Mouse (Mus musculus) forebrain, embryonic 15.5 days (tissue): Measurements from ENCODE around the gene Pcsk2. TPM values are rescaled to one million over a fixed set of nuclear protein-coding genes. Genes with fewer than 3 reads are reported as not detected.

ENCODE experiments used
- ATAC-seq: fragments of 200-750 bp; cut with Nextera tagmentation; replicated peaks from 2 replicates; pipeline ENCODE4 v1.8.0; 2017; ENCODE audit warnings: mild to moderate bottlenecking, moderate TSS enrichment, moderate library complexity
- H3K27ac ChIP-seq: fragments of 300-500 bp; sonication (generic); replicated peaks from 2 replicates; pipeline ENCODE4 v1.5.1; 2015; ENCODE audit warnings: mild to moderate bottlenecking, inconsistent platforms
- H3K27me3 ChIP-seq: fragments of 300-500 bp; sonication (generic); 2 replicates; pipeline ENCODE4 v1.6.1; 2015; ENCODE audit warnings: inconsistent platforms
- H3K36me3 ChIP-seq: fragments of 300-500 bp; sonication (generic); 2 replicates; pipeline ENCODE4 v1.6.1; 2015; ENCODE audit warnings: mild to moderate bottlenecking, inconsistent platforms
- H3K4me1 ChIP-seq: fragments of 300-500 bp; sonication (generic); 2 replicates; pipeline ENCODE4 v1.6.1; 2015; ENCODE audit warnings: inconsistent platforms
- H3K4me2 ChIP-seq: fragments of 300-500 bp; sonication (generic); replicated peaks from 2 replicates; pipeline ENCODE4 v1.6.1; 2015; ENCODE audit warnings: mild to moderate bottlenecking, inconsistent platforms
- H3K4me3 ChIP-seq: fragments of 300-500 bp; sonication (generic); 2 replicates; pipeline ENCODE4 v1.5.1; 2015; ENCODE audit warnings: mild to moderate bottlenecking, inconsistent platforms
- H3K9ac ChIP-seq: fragments of 300-500 bp; sonication (generic); replicated peaks from 2 replicates; pipeline ENCODE4 v1.6.1; 2015; ENCODE audit warnings: mild to moderate bottlenecking, inconsistent platforms
- H3K9me3 ChIP-seq: fragments of 300-500 bp; sonication (generic); 2 replicates; pipeline ENCODE4 v1.6.1; 2016; ENCODE audit warnings: inconsistent platforms
- WGBS: fragments of 180-500 bp; shearing (Covaris S2); methylation state at CpG from one replicate; pipeline ENCODE4 v1.1.7; 2015; ENCODE audit warnings: mixed read lengths; 5-methylcytosine and 5-hydroxymethylcytosine counted together
- polyA plus RNA-seq: library from polyadenylated mRNA; unstranded; fragments of >200 nt; fragmentation: Nextera tagmentation; extraction: Ambion mirVana; gene quantifications from 2 replicates; pipeline ENCODE4 v1.2.1, GENCODE M21; 2015

Gene Pcsk2
- 8.8 and 9.9 TPM in 2 replicates for polyA plus RNA-seq

DNA sequence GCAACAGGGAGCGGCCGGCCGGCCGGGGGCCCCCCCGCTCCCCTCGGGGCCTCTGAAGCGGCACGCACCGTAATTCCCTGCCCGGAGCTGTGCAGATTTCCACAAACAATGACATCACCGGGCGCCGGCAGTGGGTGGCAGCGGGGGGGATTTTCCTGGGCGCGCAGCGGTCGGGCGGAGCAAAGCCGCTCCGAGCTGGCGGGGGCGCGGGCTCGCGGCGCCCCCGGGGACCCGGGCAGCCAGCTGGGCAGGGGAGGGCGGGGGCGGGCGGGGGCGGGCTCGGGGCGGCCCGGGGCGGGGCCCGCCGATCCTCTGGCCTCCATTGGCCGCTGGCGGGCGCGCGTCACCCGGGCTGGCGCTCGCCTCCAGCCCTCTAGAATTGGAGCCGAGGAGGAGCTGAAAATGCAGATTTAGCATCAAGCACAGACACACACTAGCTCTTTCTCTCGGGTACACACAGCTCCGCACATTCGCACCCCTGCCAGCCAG, at the start of gene Pcsk2:
Gene Pcsk2, plus strand, starts transcription at position 399 of the 489 bp plus-strand sequence.
- ATAC-seq: peak; percentile 99
- Histone ChIP-seq H3K27me3 (peaks cover 24% of the 10 kb centered on the region), H3K9ac (peak within 1 kb of the TSS; percentile 74), H3K4me3 (peak within 1 kb of the TSS; percentile 62), H3K27ac (peak within 1 kb of the TSS; percentile 79), H3K4me1 (peaks cover 25% of the 10 kb centered on the region), H3K36me3 (no peaks in the 10 kb centered on the region), H3K9me3 (no peaks in the 10 kb centered on the region), H3K4me2 (peak within 1 kb of the TSS; percentile 72)
- WGBS: under 1% methylated on average over 33 of the region's 51 CpGs

DNA sequence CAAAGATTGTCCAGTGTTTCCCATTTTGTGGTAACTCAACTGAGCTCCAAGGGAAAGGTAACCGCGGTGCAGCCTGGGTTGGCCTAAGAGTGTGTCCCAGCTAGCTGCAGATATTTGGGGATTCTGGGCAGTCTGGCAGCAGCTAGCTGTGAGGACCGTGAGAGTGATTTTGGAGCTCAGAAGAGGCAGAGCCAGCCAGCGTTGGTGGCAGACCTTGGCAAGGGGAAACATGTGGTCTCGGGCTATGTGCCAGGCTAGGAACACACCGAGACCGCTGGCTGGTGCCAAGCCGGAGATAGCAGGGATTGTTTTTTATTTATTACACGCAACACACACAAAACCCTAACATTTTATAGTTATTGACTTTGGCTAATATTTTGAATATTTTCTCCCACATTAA, 45.1 kb upstream of the Pcsk2 start:
- H3K9ac ChIP-seq: no peak overlapping the region
- WGBS: 70% methylated on average over 9 of the region's 9 CpGs
- H3K27me3 ChIP-seq: no peaks in the 10 kb centered on the region
- peaks cover 6% of the 10 kb centered on the region; the same call in 1 of the 2 replicates for H3K4me1 ChIP-seq
- no peak overlapping the region for H3K4me2 ChIP-seq
- H3K27ac ChIP-seq: no peak overlapping the region
- H3K36me3 ChIP-seq: no peaks in the 10 kb centered on the region
- peak; percentile 32; the same call in 1 of the 2 replicates for ATAC-seq
- no peak overlapping the region for H3K4me3 ChIP-seq
- no peaks in the 10 kb centered on the region for H3K9me3 ChIP-seq

DNA sequence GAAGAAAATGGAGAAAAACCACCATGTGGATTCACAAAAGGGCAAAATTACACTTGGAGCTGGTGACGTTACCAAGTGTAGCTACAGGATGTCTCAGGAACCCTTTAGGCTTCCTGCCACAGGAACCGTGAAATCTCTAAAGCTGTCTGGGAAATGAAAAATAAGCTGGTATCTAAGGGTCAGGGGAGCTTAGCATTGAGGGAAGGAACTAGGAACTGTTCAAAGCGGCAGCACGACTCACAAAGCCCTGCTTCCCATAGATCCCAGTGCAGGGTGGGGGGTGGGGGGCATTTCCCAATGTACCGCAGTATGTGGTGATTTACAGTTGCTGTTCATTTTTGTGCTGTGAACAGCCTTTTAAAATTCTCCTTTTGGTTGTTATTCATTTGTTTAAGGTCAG, 44.2 kb upstream of the Pcsk2 start:
- 54% methylated on average over 5 of the region's 5 CpGs for WGBS
- H3K4me1 ChIP-seq: peaks cover 6% of the 10 kb centered on the region; the same call in 1 of the 2 replicates
- H3K4me2 ChIP-seq: no peak overlapping the region
- H3K9me3 ChIP-seq: no peaks in the 10 kb centered on the region
- no peaks in the 10 kb centered on the region for H3K36me3 ChIP-seq
- H3K4me3 ChIP-seq: no peak overlapping the region
- no peak overlapping the region for H3K27ac ChIP-seq
- H3K9ac ChIP-seq: no peak overlapping the region
- ATAC-seq: no peak
- H3K27me3 ChIP-seq: no peaks in the 10 kb centered on the region

DNA sequence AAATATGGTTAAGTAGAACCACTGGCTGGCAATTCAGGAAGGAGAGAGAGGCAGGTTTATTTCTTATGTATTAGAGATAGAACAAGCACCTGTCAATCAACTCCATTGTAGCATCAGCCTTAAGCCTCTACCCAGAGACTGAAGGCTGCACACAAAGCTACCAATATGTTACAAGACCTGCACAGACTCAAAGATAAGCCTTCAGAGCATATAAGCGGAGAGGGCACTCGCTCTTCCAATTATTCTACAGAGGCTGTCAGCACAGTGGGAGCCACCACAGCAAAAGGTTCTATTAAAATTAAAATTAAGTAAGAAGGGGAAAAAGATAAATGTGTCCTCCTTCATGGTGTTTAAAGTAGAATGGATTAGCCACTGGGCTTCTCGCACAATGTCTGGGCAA, 43.8 kb upstream of the Pcsk2 start:
- Histone ChIP-seq H3K36me3 (no peaks in the 10 kb centered on the region), H3K4me1 (peaks cover 6% of the 10 kb centered on the region; the same call in 1 of the 2 replicates), H3K27ac (no peak overlapping the region), H3K27me3 (no peaks in the 10 kb centered on the region), H3K9ac (no peak overlapping the region), H3K9me3 (no peaks in the 10 kb centered on the region), H3K4me3 (no peak overlapping the region), H3K4me2 (no peak overlapping the region)
- ATAC-seq: no peak
- 76% methylated on average over 3 of the region's 3 CpGs for WGBS

DNA sequence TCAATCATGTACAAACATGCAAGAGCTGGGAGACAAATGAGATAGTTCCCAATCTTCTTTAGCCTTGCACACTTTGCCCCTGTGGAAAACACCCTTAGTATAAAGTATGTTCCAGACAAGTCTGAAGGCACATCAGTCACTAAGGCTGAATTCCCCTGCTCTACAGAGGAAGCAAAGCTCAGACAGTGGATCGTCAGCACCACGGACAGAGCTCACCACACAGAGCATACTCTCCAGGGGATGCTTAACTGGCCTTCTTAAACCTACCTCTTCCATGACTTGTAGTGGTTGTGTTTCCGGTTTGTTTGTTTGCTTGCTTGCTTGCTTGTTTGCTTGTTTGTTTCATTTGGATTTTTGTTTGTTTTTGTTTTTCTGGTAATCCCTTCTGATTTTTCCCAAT, 9.5 kb upstream of the Pcsk2 start:
- no peak overlapping the region for H3K9ac ChIP-seq
- no peaks in the 10 kb centered on the region for H3K4me1 ChIP-seq
- WGBS: 21% methylated on average over 3 of the region's 3 CpGs
- ATAC-seq: no peak
- no peaks in the 10 kb centered on the region for H3K27me3 ChIP-seq
- no peak overlapping the region for H3K27ac ChIP-seq
- H3K4me2 ChIP-seq: no peak overlapping the region
- no peak overlapping the region for H3K4me3 ChIP-seq
- H3K36me3 ChIP-seq: no peaks in the 10 kb centered on the region
- no peaks in the 10 kb centered on the region for H3K9me3 ChIP-seq

DNA sequence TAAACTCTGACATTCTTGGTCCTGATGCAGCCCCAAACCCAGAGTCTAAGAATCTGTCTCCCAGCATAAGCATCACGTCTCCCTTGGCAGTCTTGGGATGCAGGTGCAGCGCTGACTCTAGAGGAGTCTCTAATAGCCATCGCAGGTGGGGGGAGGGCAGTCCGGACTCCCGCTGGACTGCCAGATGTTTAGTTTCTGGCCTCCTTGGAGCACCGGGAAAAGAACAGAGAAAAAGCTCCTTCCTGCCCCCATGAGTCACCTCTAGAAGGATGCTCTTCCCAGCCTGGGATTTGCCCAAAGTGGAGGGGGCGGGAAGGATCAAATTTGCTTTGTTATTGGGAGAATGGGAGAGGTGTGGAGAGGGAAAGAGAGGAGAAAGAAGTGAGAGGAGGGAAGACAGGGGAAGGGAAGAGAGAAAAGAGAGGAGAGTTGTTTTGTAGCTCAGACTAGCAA, 631 bp upstream of the Pcsk2 start:
- H3K36me3 ChIP-seq: no peaks in the 10 kb centered on the region
- peak overlapping the region; percentile 79 for H3K27ac ChIP-seq
- H3K4me3 ChIP-seq: peak overlapping the region; percentile 62
- peak overlapping the region; percentile 72 for H3K4me2 ChIP-seq
- peaks cover 24% of the 10 kb centered on the region for H3K27me3 ChIP-seq
- H3K4me1 ChIP-seq: peaks cover 25% of the 10 kb centered on the region
- no peak; the same call in 1 of the 2 replicates for ATAC-seq
- no peaks in the 10 kb centered on the region for H3K9me3 ChIP-seq
- H3K9ac ChIP-seq: peak overlapping the region; percentile 74
- WGBS: 0% methylated on average over 7 of the region's 7 CpGs

DNA sequence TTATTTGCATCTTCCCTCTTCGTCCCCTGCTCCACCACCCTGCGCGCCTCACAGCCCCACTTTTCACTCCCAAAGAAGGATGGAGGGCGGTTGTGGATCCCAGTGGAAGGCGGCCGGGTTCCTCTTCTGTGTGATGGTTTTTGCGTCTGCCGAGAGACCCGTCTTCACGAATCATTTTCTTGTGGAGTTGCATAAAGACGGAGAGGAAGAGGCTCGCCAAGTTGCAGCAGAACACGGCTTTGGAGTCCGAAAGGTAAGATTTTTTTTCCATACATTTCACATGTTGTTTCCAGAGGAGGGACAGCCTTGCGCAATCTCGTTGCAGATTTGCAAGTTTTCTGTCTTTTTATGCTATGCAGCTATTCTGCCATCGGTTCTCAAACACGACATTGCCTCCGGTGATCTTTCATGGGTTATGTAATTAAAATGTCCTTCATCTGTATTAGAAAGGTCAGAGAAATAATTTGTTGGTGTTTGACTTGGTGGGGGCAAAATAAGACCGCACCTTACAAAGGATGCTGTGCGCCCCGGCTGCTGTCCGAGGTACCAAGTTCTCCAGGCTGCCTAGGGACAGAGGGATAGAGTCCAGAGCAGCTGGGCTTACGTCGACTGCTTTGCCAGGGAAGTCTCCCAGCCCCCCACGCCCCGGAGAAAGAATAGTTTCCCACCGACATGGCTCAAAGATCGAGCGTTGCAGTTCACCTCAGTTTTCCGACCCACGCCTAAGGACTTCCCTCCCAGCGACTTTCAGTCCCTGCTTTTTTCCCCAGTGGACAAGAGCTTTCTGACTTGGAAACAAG, 656 bp downstream of the Pcsk2 start:
- H3K9ac ChIP-seq: peak overlapping the region; percentile 74
- under 1% methylated on average over 33 of the region's 33 CpGs for WGBS
- ATAC-seq: no peak
- peaks cover 24% of the 10 kb centered on the region for H3K27me3 ChIP-seq
- H3K9me3 ChIP-seq: no peaks in the 10 kb centered on the region
- H3K36me3 ChIP-seq: no peaks in the 10 kb centered on the region
- H3K4me2 ChIP-seq: peak overlapping the region; percentile 72
- H3K4me3 ChIP-seq: peak overlapping the region; percentile 62
- peak overlapping the region; percentile 79 for H3K27ac ChIP-seq
- H3K4me1 ChIP-seq: peaks cover 25% of the 10 kb centered on the region

DNA sequence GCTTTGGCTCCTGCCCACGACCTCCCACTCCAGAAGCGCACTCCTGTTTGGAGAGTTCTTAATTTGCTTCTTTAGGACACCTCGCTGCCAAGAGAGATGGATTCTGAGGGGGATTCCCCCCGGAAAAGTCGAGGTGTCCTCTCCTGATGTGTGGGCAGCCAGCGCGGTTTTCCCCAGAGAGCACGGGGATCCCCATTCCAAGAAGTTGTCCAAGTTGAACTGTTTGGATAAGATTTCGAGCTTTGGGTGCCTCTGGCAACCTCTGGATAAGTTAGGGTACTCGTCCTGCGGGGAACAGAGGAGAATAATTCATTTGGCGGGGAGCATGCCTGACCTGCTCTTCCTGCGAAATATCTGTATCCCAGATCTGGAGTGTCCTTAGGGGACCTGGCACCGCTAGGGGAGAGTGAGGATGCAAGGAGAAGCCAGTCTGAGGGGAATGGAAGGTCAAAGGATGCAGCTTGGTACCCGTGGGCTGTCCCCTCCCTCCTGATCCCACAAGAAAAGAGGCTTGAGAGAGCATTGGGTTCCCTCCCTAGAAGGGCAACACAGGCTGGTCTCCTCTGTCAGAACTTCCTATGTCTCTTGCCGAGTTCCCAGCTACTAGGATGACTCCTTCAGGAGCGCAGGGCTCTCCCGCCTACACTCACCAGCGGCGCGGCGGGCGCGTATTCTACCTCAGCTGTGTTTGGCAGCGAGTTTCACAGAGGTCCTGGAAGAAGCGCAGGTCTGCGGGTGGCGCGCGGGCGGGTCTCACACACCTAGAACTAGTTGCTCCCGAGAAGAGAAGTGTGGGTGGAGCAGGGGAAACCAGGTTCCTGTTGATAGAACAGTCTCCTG, 1.5 kb downstream of the Pcsk2 start:
- WGBS: under 1% methylated on average over 32 of the region's 32 CpGs
- Histone ChIP-seq H3K36me3 (no peaks in the 10 kb centered on the region), H3K9me3 (no peaks in the 10 kb centered on the region), H3K4me3 (peak overlapping the region; percentile 62), H3K4me2 (peak overlapping the region; percentile 72), H3K27me3 (peaks cover 24% of the 10 kb centered on the region), H3K4me1 (peaks cover 25% of the 10 kb centered on the region), H3K27ac (no peak overlapping the region), H3K9ac (peak overlapping the region; percentile 74)
- no peak for ATAC-seq

DNA sequence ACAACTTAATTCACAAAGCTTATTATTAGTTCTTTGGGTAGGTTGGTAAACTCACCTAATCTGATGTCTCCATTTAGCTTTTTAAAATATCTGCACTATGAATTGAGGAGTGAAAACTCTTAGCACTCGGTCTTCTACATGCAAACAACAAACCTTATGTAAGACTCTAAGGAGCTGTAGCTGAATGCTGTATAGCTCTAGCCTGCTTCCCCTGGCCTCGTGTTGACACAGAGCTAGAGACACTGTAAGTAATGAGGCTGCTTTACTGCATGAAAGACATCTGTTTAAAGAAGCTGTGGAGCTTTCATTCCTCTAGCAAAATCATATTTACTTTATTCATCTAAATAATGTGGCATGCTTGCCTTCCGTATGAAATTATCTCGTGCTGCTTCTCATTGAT, 14.4 kb downstream of the Pcsk2 start:
- Histone ChIP-seq H3K9me3 (no peaks in the 10 kb centered on the region), H3K9ac (no peak overlapping the region), H3K4me3 (no peak overlapping the region), H3K4me1 (no peaks in the 10 kb centered on the region), H3K36me3 (no peaks in the 10 kb centered on the region), H3K4me2 (no peak overlapping the region), H3K27me3 (no peaks in the 10 kb centered on the region), H3K27ac (no peak overlapping the region)
- ATAC-seq: no peak
- WGBS: 65% methylated on average over 4 of the region's 4 CpGs

DNA sequence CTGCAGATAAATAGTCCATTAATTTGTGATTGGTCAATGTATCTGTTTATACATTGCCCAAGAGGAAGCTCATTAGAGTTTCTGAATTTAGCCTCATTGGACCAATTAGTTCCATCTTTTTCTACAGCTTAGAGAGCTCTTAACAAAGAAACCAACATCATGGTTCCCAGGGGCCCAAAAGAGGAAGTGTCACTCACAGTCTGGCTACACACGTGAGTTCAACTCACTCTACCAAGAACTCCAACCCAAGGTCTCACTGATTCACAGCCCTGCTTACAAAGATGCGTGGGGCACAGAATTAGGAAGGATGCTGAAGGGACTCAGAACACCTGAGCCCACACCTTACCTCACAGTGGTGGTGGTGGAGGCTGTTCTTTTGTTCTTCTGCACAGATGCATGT, 19.1 kb downstream of the Pcsk2 start:
- Histone ChIP-seq H3K27ac (no peak overlapping the region), H3K9ac (no peak overlapping the region), H3K9me3 (no peaks in the 10 kb centered on the region), H3K4me3 (no peak overlapping the region), H3K36me3 (no peaks in the 10 kb centered on the region), H3K27me3 (no peaks in the 10 kb centered on the region), H3K4me1 (no peaks in the 10 kb centered on the region), H3K4me2 (no peak overlapping the region)
- 60% methylated on average over 2 of the region's 2 CpGs for WGBS
- no peak for ATAC-seq

DNA sequence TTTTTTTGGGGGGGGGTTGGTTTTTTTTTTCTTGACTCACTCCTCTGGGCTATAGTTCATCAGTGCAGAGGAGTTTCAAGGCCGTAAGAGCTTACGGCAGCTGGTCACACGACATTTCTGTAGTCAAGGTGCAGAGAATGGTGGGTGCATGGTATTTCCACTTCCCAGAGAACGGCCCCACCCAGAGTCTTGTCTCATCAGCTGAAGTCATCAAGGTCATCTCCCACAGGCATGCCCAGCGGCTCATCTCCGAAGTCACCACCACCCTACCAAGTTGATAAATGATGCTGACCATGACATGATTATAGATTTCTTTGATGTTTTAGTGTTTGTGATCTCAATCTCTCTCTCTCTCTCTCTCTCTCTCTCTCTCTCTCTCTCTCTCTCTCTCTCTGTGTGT, 20.0 kb downstream of the Pcsk2 start:
- Histone ChIP-seq H3K27me3 (no peaks in the 10 kb centered on the region), H3K9ac (no peak overlapping the region), H3K4me1 (no peaks in the 10 kb centered on the region), H3K9me3 (no peaks in the 10 kb centered on the region), H3K36me3 (no peaks in the 10 kb centered on the region), H3K4me3 (no peak overlapping the region), H3K4me2 (no peak overlapping the region), H3K27ac (no peak overlapping the region)
- ATAC-seq: no peak
- WGBS: 96% methylated on average over 6 of the region's 6 CpGs

DNA sequence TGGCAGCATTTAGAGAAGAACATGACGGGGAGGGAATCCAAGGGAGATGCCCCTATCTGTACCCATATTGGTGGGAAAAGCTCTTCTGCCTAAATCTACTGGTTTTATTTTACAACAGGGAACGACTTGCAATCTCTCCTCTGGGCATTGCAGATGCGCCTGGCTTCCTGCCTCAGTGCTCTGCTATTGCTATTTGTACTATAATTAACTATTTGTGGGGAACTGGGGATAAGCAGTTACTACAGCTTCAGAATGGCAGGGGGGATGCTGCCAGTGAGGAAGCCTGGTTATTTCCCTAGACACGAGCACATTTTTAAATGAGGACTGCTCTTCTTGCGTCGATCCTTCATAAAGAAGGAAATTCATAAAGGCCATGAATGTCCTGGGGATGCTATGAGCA, 39.4 kb downstream of the Pcsk2 start:
- no peak overlapping the region for H3K4me2 ChIP-seq

More for the DNA sequence above, 39.4 kb downstream of the Pcsk2 start:
- ATAC-seq: no peak
- Histone ChIP-seq H3K36me3 (no peaks in the 10 kb centered on the region), H3K4me1 (no peaks in the 10 kb centered on the region), H3K9ac (no peak overlapping the region), H3K27ac (no peak overlapping the region), H3K27me3 (no peaks in the 10 kb centered on the region), H3K9me3 (no peaks in the 10 kb centered on the region), H3K4me3 (no peak overlapping the region)
- 89% methylated on average over 6 of the region's 6 CpGs for WGBS
